Mouse (Mus musculus): ENCODE data around the gene Tpst2.

Tpst2 gene

DNA sequence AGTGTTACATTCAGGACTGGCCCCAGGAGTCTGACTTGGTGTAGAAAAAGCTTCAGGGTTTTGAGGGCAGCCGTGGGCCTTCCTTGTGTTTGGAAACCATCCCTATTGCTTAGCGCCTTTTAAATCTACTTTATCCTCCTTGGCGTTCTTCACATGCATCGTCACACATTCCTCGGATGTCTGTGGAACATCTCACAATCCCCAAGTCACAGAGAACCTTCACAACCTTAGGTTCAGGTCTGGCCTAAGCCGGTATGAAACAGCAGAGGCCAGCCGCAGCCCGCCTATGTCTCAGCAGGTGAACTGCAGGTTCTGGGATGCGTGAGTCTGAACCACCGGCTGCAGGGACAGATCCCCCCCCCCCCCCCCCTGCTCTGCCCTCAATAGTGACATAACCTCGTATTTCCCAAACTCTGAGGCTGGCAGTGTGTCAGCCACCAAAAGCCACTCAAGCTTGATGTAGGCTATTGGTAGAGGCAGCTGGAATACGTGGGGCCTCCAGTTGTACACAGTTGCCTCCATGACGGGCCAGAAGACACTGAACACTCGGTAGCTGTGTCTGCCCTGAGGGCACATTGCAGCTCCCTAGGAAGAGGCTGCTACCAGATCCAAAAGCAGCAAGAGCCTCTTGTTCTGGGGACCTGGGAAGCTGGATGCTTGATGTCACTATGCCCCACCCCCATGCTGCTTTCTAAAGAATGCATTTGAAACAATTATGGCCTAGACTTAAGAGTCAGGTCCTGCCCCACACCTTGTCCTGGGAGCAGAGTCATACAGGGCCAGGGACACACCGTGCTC, 4.6 kb downstream of the Tpst2 start:
- DNase-seq (ENCODE audit: low spot score in 2 of 2) = no peak

DNA sequence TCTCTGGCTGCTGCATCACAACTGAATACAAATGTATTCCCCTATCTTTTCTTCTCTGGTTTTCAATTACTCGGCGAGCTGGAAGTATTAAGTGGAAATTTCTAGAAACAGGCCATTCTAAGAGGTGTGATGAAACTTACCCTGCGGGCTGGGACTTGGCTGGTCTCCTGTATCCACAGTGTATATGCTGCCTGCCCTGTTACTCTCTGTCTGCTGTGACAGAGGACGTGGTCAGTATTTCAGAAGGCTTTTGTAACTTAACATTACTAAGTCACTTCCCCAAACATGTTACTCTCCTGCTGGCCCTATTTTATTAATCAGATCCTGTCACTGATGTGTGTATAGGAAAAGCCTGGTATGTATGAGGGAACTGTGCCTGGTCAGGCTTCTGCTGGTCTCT, 5.2 kb downstream of the Tpst2 start:
- no peak for DNase-seq (ENCODE audit: low spot score in 2 of 2)

DNA sequence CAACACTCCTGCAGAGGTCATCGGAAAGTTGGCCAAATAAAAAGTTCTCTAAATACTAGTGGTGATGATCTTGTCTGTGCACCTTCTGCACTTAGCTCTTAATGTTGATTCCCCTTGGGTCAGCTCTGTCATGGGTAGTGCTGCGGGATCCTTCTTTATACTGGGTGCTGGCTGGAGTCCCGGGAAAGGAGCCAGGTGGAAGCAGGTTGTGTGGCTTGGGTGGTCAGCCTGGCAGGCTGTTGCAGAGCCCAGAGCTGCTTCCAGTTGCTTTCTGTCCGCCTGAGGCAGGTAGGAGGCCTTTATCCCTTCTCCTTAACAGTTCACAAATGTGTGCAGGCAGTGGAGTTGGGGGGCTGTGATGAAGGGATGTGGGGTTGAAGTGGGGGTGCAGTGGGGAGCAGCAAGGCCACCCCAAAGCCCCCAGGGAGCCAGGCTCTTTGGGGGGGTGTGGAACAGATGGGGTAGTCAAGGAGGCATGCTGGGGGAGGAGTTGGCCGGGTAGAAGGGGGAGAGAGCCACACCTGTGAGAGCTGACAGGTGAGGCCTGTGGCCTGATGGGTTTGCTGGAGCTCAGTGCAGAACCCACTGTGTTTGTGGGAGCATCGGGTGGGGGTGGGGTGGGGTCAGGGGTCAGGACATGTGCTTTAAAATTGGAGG, 5.8 kb downstream of the Tpst2 start:
- no peak for DNase-seq (ENCODE audit: low spot score in 2 of 2)

DNA sequence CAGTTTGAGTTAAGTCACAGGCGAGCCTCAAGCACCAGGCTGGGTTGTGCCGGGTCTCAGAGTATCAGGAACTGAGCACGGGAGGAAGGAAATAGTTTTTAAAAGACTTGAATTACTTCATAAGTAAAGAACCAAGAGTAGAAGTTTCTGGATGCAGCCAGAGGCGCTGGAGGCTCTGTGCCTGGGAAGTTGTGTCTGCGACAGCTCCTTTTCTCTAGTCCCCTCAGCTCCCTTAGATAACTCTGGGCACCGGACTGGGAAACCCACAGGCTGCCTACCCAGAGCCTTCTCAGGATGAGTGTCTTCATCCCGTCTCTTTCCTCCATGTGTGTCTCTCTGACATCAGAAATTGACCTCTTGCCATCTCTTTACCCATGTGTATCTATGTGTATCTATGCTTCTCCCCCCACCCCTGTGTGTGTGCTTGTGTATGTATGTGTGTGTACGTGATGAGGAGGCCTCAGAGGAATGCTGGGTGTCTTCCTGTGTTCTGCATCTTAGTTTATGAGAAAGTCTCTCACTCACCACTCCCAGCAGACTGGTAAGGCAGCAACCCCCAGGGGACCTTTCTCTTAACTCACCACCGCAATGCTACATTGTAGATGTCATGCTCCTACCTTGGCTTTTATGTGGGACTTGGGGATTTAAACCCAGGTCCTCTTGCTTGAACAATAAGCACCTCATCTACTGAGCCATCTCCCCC, 6.4 kb downstream of the Tpst2 start:
- DNase-seq (ENCODE audit: low spot score in 2 of 2) = peak in 1 of 2 experiments; percentile 47

DNA sequence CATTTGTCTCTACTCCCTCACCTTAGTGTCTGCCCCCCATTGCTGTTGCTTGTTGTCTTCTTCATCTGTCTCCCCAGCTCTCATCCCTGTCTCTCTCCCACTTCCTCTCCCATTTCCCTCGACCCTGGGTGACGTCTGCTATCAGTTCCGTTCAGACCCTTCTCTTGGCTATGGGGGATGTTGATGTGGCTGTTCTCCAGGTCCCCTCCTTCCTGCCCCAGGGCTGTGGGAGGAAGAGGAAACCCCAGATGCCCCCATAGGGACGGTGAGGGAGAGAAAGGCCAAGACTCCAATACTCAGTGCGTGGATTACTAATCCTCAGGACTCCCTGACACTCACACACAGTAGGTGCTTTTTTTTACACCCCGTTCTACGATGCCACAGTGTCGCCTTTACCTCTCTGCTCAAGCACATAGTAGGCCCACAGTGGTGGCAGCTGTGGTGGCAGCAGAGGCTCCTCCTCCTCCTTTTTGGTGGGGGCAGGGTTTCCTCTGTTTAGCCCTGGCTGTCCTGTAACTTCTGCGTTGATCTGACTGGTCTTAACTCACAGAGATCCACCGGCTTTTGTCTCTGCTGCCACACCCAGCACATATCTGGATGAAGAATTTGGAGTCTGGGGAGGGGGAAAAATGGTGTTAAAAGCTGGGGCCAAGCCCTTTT, 7.2 kb downstream of the Tpst2 start:
- DNase-seq (ENCODE audit: low spot score in 2 of 2) = no peak

DNA sequence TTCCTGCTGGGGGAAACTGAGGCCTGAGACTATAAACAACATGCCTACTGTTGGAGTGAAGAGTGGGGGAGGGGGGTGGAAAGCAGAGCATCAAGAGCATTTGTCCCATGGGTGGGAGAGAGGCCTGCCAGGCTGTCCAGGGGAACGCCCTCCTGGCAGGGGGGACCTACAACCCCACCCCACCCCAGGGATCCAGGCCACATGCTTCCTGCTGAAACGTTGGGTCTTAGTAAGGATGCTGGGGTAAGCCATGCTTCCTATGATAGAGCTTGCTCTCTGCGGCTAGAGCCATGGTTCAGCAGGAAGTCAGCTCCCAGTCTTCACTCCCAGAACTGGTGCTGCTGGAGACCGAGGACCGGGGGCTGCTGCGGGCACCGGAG, 7.7 kb downstream of the Tpst2 start:
- DNase-seq (ENCODE audit: low spot score in 2 of 2) = no peak

DNA sequence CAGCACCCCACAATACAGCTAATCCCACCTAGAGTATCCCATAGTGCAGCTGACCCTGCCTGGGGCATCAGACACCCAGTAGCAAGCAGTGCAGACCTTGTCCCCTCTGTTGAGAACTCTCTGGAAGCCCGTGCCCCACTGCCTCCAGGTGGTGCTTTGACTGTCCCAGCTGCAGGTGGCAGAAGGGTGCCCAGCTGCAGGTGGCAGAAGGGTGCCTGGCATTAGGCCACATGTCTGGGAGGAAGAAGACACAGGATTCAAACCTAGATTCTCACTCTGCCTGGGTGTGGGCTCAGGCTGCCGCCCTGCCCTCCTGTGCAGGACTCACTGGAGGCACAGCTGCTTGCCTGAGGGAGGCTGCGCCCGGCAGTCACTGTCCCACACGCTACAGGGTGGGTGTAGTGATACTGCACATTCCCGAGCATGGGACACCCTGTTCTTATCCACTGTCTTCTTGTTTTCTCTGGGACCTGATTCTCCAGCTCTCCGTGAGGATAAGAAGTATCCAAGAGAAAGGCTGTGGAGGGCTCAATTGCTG, 9.1 kb downstream of the Tpst2 start:
- DNase-seq (ENCODE audit: low spot score in 2 of 2) = no peak

DNA sequence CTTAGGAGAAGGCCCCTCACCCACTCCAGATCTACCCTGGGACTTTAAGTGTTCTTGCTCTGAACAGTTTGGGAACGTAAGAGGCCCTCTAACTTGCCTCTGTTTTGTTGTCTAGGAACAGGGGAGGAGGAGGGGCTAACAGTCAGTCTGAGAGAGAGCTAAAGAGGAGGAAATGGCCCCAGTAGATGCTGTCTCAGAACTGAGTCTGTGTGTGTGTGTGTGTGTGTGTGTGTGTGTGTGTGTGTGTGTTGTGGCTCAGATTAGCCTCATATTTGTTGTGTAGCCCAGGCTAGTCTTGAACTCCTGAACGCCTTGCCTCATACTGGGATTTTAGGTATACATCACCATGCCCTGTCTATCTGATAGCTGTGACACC, 10.1 kb downstream of the Tpst2 start:
- no peak for DNase-seq (ENCODE audit: low spot score in 2 of 2)

DNA sequence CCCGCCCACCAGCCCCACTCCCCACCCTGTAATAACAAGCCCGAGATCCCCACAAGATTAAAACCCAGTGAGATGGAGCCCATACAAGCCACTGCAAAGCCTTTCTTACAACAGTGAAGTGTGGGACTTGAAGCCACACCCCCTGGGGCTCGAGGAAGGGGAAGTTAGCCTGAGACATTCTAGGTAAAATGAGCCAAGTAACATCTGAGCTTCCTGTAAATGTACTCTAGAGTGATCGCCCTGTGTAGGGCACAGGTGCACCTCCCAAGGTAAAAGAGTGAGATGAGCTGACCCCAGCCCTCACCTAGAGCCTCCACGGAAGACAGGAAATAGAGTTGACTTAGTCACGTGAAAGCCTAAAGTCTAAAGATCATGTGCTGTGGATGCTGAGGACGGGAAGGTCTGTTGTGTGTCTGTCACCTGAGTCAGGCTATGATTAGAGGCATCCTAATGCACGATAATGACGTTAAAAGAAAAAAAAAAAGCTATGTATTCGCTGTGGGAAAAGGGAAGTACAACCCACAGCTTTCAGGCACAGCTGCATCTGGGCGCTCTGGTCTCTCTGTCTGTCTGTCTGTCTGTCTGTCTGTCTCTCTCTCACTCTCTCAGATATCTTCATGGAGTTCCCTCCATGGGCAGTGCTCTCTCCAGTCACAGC, 10.6 kb downstream of the Tpst2 start:
- DNase-seq (ENCODE audit: low spot score in 2 of 2) = peak; percentile 67 to 83

DNA sequence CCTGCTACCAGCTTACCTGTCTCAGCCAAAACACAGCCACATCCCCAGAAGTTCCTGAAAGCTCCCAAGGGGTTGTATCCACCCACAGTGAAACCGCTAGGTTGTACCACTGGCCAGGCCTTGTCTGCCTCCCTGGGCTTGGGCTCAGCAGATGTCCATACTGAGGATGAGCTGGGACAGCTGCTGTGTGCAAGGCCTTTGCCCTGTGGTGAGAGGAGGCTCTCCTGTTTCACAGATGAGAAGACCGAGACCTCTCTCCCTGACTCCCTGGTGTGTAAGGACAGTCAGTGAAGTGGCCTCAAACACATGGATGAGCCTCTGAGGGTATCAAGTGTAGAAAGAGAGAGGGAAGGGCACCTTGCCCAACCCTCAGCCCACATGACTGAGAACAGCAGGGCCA, 11.2 kb downstream of the Tpst2 start:
- no peak for DNase-seq (ENCODE audit: low spot score in 2 of 2)

DNA sequence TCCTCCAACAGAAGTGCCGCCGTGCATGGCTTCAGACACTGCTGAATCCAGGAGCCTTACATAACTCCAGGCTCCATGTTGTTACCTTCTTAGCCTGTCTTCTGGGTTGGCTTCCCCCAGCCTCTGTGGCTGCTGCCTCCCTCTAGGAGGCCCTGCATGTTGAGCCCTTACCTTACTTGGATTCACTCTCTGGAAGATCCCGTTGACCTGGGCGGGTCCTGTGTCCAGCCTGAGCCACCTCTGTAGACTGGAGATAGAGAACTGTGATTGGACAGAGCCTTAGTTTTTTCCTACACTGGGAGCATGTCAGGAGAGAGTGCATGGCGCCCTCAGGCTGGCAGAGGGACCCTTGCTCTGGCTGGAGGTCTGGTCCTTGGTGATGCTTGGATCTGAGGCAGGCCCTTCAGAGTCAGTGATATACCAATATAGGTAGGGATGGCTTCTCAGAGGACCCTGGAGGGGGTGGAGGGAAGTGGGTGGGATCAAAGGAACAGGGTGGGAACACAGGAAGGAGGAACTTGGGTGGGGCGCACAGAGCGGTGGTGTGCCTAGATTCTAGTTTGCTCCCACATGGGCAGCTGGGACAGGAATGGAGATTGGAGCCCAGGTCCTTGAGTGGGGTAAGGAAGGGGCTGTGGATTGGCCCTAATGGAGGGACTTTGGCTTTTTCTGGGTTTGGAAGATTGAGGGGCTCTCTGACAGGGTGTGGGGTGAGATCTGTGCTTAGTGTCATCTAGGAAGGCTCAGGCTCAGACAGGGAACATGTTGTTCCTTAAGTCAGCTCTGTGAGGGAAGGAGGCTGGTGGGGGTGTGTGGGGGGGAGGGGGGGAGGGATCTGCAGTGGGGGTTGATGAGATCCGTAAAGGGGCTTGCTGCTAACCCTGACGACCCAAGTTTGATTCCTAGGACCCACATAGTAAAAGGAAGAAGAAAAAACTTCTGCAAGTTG, 12.0 kb downstream of the Tpst2 start:
- no peak for DNase-seq (ENCODE audit: low spot score in 2 of 2)

DNA sequence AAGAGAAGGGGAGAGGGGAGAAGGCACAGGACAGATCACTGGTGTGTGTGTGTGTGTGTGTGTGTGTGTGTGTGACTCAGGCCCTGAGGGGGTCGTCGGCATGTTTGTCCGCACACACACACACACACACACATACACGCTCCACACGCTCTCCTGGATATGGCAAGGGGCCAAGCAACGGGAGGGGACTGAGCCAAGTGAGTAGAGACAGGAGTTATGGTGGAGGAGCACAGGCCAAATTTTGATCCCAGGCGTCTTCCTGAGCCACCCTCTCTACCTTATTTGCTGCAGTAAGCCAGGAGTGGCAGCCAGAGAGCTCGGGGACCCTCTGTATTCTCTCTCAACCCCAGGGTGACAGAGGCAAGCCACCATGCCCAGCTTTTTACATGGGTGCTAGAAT, 12.7 kb downstream of the Tpst2 start:
- no peak for DNase-seq (ENCODE audit: low spot score in 2 of 2)

DNA sequence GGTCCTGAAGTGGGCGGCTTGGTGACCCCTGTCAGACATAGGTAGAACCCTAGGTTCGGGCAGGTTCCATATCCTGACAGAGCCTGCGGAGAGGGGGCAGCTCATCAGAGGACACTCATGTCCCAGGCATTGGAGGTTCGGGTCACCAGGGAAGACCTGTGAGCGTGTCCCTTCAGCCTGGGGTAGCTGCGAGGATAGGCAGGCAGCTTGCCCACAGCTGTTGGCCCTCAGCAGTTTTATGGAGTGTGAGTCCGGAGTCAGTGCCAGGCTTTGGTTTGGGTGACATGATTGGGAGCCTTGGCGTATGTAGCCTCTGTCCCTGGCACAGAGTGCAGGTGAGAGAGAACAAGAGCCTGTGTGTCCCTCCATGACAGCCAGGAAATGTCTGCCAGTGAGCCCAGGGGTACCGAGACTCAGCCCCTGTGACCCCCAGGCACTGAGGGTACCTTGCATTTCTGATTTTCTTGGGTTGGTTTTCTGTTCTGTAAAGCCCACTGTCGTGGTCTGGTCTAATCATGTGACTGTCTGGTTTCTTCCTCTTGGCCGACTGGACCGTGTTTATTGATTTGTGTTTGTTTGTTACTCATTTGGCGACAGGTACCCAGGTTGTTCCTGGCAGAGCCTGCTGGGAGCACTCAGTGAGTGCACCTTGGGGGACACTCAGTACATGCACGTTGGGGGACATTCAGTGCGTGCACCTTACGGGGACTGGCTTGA, 13.5 kb downstream of the Tpst2 start:
- no peak for DNase-seq (ENCODE audit: low spot score in 2 of 2)

DNA sequence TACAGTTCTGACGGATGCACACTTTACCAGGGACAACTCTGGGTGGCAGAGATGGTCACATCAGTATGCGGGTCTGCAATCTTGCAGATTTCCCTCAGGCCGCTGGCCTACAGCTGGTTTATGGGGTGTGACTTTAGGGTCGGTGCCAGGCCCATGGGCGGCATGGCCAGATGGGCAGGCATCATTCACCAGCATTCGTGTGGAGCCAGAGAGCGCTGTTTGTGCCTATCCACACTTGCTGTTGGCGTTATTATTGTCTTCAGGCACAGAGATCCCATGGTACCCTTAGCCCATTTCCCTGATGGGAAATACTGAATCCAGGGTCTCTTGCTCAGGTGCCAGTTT, 14.0 kb downstream of the Tpst2 start:
- no peak for DNase-seq (ENCODE audit: low spot score in 2 of 2)

DNA sequence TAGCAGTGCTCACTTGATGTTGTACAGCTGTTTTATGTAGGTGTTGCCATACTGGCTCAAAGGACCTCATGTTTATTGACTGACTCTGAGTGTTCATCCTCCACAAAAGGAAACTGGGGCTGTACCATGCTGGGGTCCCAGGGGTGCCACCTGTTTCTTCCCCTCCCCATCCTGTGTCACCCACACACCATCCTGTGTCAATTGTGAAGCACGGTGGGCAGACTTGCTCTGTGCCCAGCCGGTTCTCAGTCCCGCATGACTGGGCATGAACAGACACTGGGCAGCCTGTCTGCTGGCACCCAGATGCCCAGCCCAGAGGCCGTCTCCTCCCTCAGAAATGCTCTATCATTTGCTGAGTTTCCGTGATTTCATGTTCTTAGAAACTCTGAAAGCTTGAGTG, 15.4 kb downstream of the Tpst2 start:
- peak; percentile 77 to 79 for DNase-seq (ENCODE audit: low spot score in 2 of 2)

DNA sequence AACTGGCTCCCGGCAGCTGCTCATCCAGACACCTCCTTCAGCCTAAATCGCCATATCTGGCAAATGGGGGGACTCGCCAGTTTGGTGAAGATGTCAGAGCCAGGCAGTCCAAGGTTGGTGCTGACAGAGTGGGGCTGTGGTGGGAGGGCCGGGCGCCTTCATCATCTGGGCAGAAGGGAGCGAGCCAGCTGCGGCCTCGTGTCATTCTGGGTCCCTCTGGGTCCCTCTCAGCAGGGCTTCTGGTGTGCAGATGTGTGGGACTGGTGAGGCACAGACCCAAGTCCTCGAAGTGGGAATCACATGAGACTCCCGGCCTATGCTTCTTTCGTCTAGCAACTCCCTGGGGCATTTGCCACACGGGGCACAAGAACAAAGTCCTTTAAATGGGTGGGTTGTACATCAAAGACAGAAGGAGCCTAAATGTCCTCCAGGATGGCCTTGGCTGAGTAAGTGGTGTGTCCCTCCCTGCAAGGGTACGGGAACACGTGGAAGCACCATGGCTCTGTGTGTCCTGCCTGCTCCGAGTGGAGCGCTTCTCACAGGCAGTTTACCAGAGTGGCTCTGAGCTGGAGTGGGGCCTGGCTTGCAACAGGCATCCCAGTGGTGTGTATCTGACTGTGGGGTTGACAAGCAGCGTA, 16.0 kb downstream of the Tpst2 start:
- DNase-seq (ENCODE audit: low spot score in 2 of 2) = no peak

DNA sequence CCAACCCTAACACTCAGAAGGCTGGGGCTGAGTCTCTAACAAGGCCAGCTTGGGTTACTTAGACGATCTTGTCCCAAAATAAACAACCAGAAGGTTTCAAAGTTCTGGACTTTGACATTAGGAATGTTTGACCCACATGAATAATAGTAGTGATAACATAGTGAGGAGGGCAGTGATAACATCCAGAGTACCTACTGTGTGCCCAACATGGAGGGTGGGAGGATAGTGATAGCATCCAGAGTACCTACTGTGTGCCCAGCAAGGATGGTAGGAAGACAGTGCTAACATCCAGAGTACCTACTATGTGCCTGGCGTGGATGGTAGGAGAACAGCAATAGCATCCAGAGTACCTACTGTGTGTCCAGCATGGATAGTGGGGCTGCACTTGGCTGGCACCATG, 17.3 kb downstream of the Tpst2 start:
- no peak for DNase-seq (ENCODE audit: low spot score in 2 of 2)

DNA sequence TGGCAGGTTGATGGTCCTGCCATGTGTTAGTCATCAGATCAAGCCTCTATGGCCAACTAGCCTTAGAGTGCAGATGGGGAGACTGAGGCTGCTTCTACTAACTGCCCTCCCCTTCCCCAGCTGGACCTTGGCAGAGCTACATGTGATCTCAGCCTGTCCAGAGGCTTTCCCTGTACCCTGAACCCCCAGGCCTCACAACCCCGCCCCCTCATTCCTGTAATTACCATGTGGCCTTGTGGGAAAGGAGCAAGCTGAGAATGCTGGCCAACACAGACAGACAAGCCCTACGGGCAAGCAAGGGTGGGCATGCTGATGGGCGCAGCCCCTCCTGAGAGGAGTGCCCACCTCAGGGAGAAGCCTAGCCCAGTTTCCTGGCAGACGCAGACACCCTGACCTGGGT, 18.2 kb downstream of the Tpst2 start:
- no peak for DNase-seq (ENCODE audit: low spot score in 2 of 2)

DNA sequence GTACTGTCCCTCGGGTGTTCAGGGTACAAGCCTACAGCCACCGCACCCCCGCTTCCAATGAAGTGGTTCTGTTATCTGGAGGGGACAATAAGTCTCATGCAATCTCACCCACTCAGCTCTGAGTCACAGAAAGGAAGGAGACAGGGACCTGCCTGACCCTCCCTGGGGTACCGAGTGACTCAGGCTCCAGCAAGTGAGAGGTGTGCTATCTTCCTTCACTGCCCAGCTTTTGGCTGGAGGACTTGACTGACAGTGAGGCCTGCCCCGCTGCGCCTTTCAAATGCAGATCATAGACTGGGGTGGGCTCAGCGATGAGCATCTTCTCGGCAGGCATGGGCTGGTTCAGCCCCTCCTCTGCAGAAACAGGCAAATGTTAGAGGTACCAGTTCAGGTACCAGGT, 18.7 kb downstream of the Tpst2 start:
- peak in 1 of 2 experiments; percentile 42 for DNase-seq (ENCODE audit: low spot score in 2 of 2)

DNA sequence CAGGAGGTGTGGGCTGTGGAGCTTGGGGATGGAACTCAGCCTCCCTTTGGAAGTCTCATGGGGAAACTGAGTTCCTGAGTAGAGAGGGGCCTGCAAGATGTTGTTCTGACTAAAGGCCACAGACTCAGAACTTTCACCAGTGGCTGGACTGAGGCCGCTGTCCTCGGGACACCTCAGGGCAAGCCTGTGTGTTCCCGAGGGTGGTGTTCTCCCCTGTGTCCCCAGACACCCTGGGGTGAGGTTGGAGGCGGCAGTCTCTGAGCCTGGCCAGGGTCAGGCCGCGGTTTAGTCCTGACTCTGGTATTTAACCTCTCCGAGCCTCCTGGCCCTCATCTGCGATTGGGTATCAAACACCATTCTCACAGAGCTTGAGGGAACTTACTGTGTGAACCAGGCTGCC, 19.1 kb downstream of the Tpst2 start:
- no peak for DNase-seq (ENCODE audit: low spot score in 2 of 2)

Data from natural killer cell, adult 2 months (primary cell).